Mouse (Mus musculus) ES-Bruce4 (cell line): ENCODE results near the gene Cttnbp2nl. TPM values are rescaled to one million over a fixed set of nuclear protein-coding genes. Genes with fewer than 3 reads are reported as not detected.

ENCODE experiments used
- H3K27ac ChIP-seq: 2 replicates; pipeline ENCODE4 v1.5.1; 2012; ENCODE audit warnings: low read length, inconsistent platforms; ENCODE audit not compliant: insufficient read depth
- H3K27me3 ChIP-seq: 2 replicates; pipeline ENCODE4 v1.6.1; 2012; ENCODE audit warnings: mild to moderate bottlenecking, low read length, inconsistent platforms; ENCODE audit not compliant: control insufficient read depth, poor library complexity, insufficient read depth, severe bottlenecking
- H3K36me3 ChIP-seq: 2 replicates; pipeline ENCODE4 v1.6.1; 2012; ENCODE audit warnings: inconsistent platforms, mild to moderate bottlenecking, low read length, moderate library complexity; ENCODE audit not compliant: control insufficient read depth, poor library complexity, insufficient read depth, severe bottlenecking
- H3K4me1 ChIP-seq: one replicate; pipeline ENCODE4 v1.8.1; 2011; ENCODE audit warnings: low read length; ENCODE audit not compliant: control insufficient read depth, insufficient read depth
- H3K4me3 ChIP-seq: 2 replicates; pipeline ENCODE4 v1.5.1; 2011; ENCODE audit warnings: low read depth, mild to moderate bottlenecking, low read length
- H3K9ac ChIP-seq: 2 replicates; pipeline ENCODE4 v1.6.1; 2012; ENCODE audit warnings: low read depth, mild to moderate bottlenecking, inconsistent platforms; ENCODE audit not compliant: poor library complexity, severe bottlenecking
- H3K9me3 ChIP-seq: replicated peaks from 2 replicates; pipeline ENCODE4 v1.6.1; 2012; ENCODE audit warnings: mild to moderate bottlenecking, low read length, inconsistent platforms; ENCODE audit not compliant: control insufficient read depth, poor library complexity, insufficient read depth, severe bottlenecking
- CTCF ChIP-seq: IDR thresholded peaks from one replicate; pipeline ENCODE4 v1.8.1; 2011; ENCODE audit warnings: low read depth, low read length
- EP300 ChIP-seq: IDR thresholded peaks from 2 replicates; pipeline ENCODE4 v1.6.1; 2011; ENCODE audit warnings: low read depth, low read length; ENCODE audit not compliant: insufficient read depth
- POLR2A ChIP-seq: IDR thresholded peaks from one replicate; pipeline ENCODE4 v1.8.1; 2011; ENCODE audit warnings: low read length; ENCODE audit not compliant: insufficient read depth
- polyA plus RNA-seq: library from polyadenylated mRNA; stranded (reverse); fragments of >200 nt; gene quantifications from 2 replicates; pipeline ENCODE4 v1.2.4, GENCODE M21; 2011; ENCODE audit warnings: low read depth; ENCODE audit not compliant: missing spikeins, insufficient read depth, insufficient read length

Gene Cttnbp2nl
- polyA plus RNA-seq, 1 experiment, result 46.2 TPM

- Histone ChIP-seq H3K4me1 (no peaks in the 10 kb centered on the region), H3K27me3 (no peaks in the 10 kb centered on the region), H3K4me3 (peak overlapping the region; percentile 82), H3K36me3 (no peaks in the 10 kb centered on the region), H3K27ac (peak overlapping the region; percentile 77), H3K9ac (peak overlapping the region; percentile 43; the same call in 1 of the 2 replicates), H3K9me3 (no peaks in the 10 kb centered on the region)
- TF ChIP-seq EP300, result no peak
- no peak for TF ChIP-seq CTCF
- no peak for TF ChIP-seq POLR2A
These were observed 704 bp upstream of the Cttnbp2nl start for GRCm38 (mm10) chr3:105053698-105054001.

- H3K36me3 ChIP-seq, result no peaks in the 10 kb centered on the region
- no peak for TF ChIP-seq EP300
- no peaks in the 10 kb centered on the region for H3K27me3 ChIP-seq
- peak overlapping the region; percentile 39; the same call in 1 of the 2 replicates for H3K27ac ChIP-seq
- H3K4me3 ChIP-seq, result peak overlapping the region; percentile 93
- peak overlapping the region; percentile 85 for H3K9ac ChIP-seq
- no peaks in the 10 kb centered on the region for H3K4me1 ChIP-seq
- no peaks in the 10 kb centered on the region for H3K9me3 ChIP-seq
These were observed 592 bp downstream of the Cttnbp2nl start for GRCm38 (mm10) chr3:105052171-105052936.

- no peaks in the 10 kb centered on the region for H3K9me3 ChIP-seq
- no peaks in the 10 kb centered on the region for H3K36me3 ChIP-seq
- no peak overlapping the region for H3K27ac ChIP-seq
- H3K4me3 ChIP-seq, result no peak overlapping the region
- no peaks in the 10 kb centered on the region for H3K27me3 ChIP-seq
- no peak overlapping the region for H3K9ac ChIP-seq
- no peaks in the 10 kb centered on the region for H3K4me1 ChIP-seq
- no peak for TF ChIP-seq EP300
- TF ChIP-seq POLR2A, result no peak
- TF ChIP-seq CTCF, result no peak
These were observed 1.8 kb downstream of the Cttnbp2nl start for GRCm38 (mm10) chr3:105051103-105051502.

GRCm38 (mm10) chr3:105049848-105050247 is 3.1 kb downstream of the Cttnbp2nl start:
- Histone ChIP-seq H3K27ac (no peak overlapping the region), H3K27me3 (no peaks in the 10 kb centered on the region), H3K9ac (no peak overlapping the region), H3K36me3 (no peaks in the 10 kb centered on the region), H3K4me3 (no peak overlapping the region), H3K9me3 (no peaks in the 10 kb centered on the region), H3K4me1 (no peaks in the 10 kb centered on the region)
- TF ChIP-seq POLR2A, result no peak
- TF ChIP-seq EP300, result no peak
- TF ChIP-seq CTCF, result no peak

- Histone ChIP-seq H3K36me3 (no peaks in the 10 kb centered on the region), H3K9ac (no peak overlapping the region), H3K27ac (no peak overlapping the region), H3K27me3 (no peaks in the 10 kb centered on the region), H3K9me3 (no peaks in the 10 kb centered on the region), H3K4me1 (no peaks in the 10 kb centered on the region), H3K4me3 (no peak overlapping the region)
- TF ChIP-seq POLR2A (no peak), CTCF (no peak), EP300 (no peak)
These were observed 5.3 kb downstream of the Cttnbp2nl start for GRCm38 (mm10) chr3:105047616-105048015.

- H3K4me3 ChIP-seq, result no peak overlapping the region
- no peak overlapping the region for H3K27ac ChIP-seq
- TF ChIP-seq EP300, result no peak
- H3K9ac ChIP-seq, result no peak overlapping the region
- H3K27me3 ChIP-seq, result no peaks in the 10 kb centered on the region
- H3K4me1 ChIP-seq, result no peaks in the 10 kb centered on the region
- no peaks in the 10 kb centered on the region for H3K9me3 ChIP-seq
- no peaks in the 10 kb centered on the region for H3K36me3 ChIP-seq
These were observed 6.1 kb downstream of the Cttnbp2nl start for GRCm38 (mm10) chr3:105046870-105047269.
